Mouse (Mus musculus): ENCODE measurements at regions not wholly inside any gene's neighbourhood (a gene's known extent, or its start where the extent isn't known, plus 50 kb on each side); places are given as distances from the start of the nearest gene placed in this dataset.

DNA sequence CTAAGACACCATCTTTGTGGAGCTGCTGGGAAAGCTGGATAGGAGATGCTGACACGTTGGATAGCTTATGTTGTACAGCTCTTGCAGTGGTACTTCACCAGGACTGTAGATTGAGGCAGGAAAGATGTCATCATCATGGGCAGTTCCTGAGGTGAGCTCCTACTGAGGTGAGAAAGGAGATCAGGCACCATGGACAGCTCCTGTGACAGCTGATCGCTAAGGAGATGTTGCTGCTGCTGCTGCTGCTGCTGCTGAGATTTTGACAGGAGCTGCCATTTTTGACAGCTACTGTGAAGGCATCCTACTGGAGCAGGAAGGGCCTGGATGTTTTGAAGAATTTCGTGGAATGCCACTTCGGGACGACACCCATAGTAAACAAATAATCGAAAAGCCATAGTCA lies 152.6 kb downstream of the Adam29 start:
- H3K27ac ChIP-seq = no peak overlapping the region
- H3K9me3 ChIP-seq = no peaks in the 10 kb centered on the region
- ATAC-seq (replicated peaks) = no peak
- 67% methylated on average over 6 of the region's 6 CpGs for WGBS
- H3K36me3 ChIP-seq (replicated peaks) = no peaks in the 10 kb centered on the region
- H3K27me3 ChIP-seq (replicated peaks) = no peaks in the 10 kb centered on the region
- H3K4me3 ChIP-seq = no peak overlapping the region
- no peak overlapping the region for H3K9ac ChIP-seq
- H3K4me1 ChIP-seq = no peaks in the 10 kb centered on the region
- H3K4me2 ChIP-seq = no peak overlapping the region

DNA sequence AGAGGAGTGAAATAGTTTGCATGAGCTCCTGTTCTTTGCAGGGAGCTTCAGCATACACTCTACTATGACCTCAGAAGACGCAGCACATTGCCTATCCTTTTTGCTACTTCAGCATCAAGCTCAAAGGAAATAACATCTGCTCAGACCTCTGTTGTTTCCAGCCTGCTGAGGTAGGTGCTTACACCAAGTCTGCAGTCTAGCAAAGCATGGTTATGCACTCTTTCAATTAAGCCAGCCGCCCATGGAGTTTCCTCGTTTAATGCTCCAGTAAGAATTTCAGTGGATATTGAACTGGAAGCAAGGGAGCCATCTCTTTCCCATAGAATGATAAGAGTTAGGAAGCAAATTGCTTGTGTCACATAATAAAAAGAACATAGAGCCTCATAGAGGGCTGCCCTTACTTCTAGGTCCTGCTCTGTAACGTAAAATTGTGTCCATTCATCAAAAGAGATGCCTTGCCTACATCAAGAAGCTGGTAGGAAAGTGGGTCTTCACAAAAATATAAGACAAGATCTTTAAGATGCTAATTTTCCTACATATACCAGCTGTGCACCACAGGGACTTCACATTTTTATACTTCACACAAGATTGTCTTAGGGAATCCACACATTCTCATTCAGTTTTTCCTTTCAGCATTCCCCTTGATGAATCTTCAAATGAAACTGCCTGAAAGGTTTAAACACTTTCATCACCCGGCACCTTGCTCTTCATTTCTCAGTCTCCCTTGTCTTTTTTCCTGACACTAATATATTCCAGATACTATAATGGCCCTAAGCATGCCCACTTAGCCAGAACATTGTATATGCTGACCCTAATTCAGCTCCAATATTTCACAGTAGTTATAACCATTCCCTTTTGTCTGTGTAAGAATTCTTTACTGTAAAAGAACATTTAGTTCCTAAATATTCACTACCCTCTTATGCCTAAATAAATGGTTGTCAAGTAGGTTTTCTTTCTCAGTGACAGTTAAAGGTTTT lies 182.2 kb downstream of the Adam29 start:
- Histone ChIP-seq H3K36me3 (replicated peaks) (no peaks in the 10 kb centered on the region), H3K27ac (no peak overlapping the region), H3K4me3 (no peak overlapping the region), H3K27me3 (replicated peaks) (no peaks in the 10 kb centered on the region), H3K9ac (no peak overlapping the region), H3K4me2 (no peak overlapping the region), H3K4me1 (no peaks in the 10 kb centered on the region), H3K9me3 (no peaks in the 10 kb centered on the region)
- 67% methylated on average over 5 of the region's 5 CpGs for WGBS
- ATAC-seq (replicated peaks) = peak; percentile 70

DNA sequence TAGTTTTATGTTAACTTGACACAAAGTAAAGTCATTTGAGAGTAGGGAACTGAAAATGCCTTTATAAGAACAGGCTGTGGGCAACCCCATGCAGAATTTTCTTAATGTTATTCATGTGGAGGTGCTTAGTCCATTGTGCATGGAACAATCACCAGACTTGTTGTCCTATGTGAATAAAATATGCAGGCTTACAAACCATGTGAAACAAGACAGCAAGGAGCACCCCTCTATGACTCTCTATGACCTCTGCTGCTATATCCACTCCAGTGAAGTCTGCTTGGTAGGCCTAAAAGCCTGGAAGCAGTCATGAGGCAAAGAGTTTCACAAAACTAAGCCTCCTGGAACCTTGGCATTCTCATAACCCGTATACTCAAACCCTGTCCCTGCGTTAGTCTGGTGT lies 215.0 kb downstream of the Adam29 start:
- Histone ChIP-seq H3K9me3 (no peaks in the 10 kb centered on the region), H3K36me3 (replicated peaks) (no peaks in the 10 kb centered on the region), H3K4me2 (no peak overlapping the region), H3K4me1 (no peaks in the 10 kb centered on the region), H3K4me3 (no peak overlapping the region), H3K27ac (no peak overlapping the region), H3K9ac (no peak overlapping the region), H3K27me3 (replicated peaks) (no peaks in the 10 kb centered on the region)
- WGBS = 82% methylated on average over 2 of the region's 2 CpGs
- no peak for ATAC-seq (replicated peaks)

DNA sequence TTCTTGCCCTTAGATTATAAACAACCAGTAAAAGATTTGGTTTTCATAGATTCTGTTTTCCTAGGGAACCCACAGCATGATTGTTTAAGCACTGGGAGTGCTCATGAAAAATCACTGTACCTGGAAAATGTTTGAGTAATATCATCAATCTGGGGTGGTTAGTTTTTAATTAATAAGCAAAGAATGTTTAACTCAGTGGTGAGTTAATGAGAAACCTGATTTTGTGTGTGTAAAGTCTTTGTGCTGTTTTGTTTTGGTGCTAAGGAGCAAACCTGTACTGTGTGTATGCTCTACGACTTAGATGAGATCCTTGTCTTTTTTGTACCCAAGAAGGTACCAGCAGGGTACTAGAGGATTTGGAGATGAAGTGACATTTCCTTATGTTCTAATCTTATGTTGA lies 226.3 kb downstream of the Adam29 start:
- H3K9ac ChIP-seq = no peak overlapping the region
- H3K36me3 ChIP-seq (replicated peaks) = no peaks in the 10 kb centered on the region
- H3K9me3 ChIP-seq = no peaks in the 10 kb centered on the region
- no peak for ATAC-seq (replicated peaks)
- H3K4me1 ChIP-seq = no peaks in the 10 kb centered on the region
- 80% methylated on average over 1 of the region's 1 CpGs for WGBS
- no peak overlapping the region for H3K4me2 ChIP-seq
- no peaks in the 10 kb centered on the region for H3K27me3 ChIP-seq (replicated peaks)
- H3K4me3 ChIP-seq = no peak overlapping the region
- no peak overlapping the region for H3K27ac ChIP-seq

DNA sequence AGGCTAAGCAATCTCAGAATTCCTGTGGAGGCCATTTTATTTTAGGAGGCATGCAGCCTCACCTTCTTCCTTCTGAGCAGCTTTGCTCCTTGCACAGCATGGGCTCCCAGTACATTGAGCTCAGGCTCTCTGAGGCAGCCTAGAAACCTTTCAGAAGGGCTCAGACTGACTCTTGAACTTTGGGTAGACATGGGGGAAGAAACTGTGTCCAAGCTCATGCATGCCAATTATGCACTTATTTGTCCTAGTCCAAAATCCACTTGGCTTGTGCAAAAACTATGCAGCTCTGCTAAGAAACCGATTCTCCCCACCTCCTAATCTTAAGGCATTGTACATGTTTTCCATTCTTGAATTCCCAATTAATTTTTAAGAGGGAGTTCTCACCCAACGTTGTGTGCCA lies 268.0 kb downstream of the Adam29 start:
- Histone ChIP-seq H3K9ac (no peak overlapping the region), H3K4me3 (no peak overlapping the region), H3K27ac (no peak overlapping the region), H3K27me3 (replicated peaks) (no peaks in the 10 kb centered on the region), H3K9me3 (no peaks in the 10 kb centered on the region), H3K36me3 (replicated peaks) (no peaks in the 10 kb centered on the region), H3K4me2 (no peak overlapping the region), H3K4me1 (no peaks in the 10 kb centered on the region)
- no peak for ATAC-seq (replicated peaks)
- 79% methylated on average over 2 of the region's 2 CpGs for WGBS

DNA sequence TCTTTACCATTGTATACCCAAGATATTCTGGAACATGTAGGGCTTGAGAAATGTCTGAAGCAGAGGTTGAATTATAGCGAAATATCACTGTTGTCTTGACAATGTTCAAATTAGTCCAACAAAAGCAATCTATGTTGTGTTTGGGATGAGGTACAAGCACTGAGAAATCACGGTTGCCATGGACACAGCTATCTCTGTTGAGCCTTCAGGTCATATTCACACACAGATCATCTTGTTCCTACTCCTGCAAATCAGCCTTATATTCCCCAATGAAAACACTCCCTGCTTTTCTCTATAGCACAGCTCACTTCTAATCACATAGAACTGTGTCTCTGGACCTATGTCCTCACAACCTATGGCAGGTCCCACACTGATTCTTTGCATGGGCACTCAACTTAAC lies 284.3 kb downstream of the Adam29 start:
- Histone ChIP-seq H3K9me3 (no peaks in the 10 kb centered on the region), H3K4me3 (no peak overlapping the region), H3K9ac (no peak overlapping the region), H3K27me3 (replicated peaks) (no peaks in the 10 kb centered on the region), H3K4me1 (no peaks in the 10 kb centered on the region), H3K36me3 (replicated peaks) (no peaks in the 10 kb centered on the region), H3K4me2 (no peak overlapping the region), H3K27ac (no peak overlapping the region)
- 78% methylated on average over 2 of the region's 2 CpGs for WGBS
- ATAC-seq (replicated peaks) = no peak; the same call in 1 of the 2 replicates

All from midbrain, embryonic 15.5 days (tissue).